Mouse (Mus musculus) bone marrow macrophage, adult 2 months (primary cell): ENCODE measurements around the gene Pik3r1. TPM values are rescaled to one million over a fixed set of nuclear protein-coding genes. Genes with fewer than 3 reads are reported as not detected.

Experiments
- H3K27ac ChIP-seq: 2 replicates; pipeline ENCODE4 v1.5.1; 2012; ENCODE audit warnings: low read depth, low read length; ENCODE audit not compliant: insufficient read depth
- H3K4me1 ChIP-seq: 2 replicates; pipeline ENCODE4 v1.6.1; 2012; ENCODE audit warnings: low read length; ENCODE audit not compliant: control insufficient read depth, insufficient read depth
- H3K4me3 ChIP-seq: 2 replicates; pipeline ENCODE4 v1.5.1; 2012; ENCODE audit warnings: mild to moderate bottlenecking, low read length, moderate library complexity; ENCODE audit not compliant: insufficient read depth
- CTCF ChIP-seq: IDR thresholded peaks from 2 replicates; pipeline ENCODE4 v1.5.1; 2012; ENCODE audit warnings: low read depth, mild to moderate bottlenecking, low read length, moderate library complexity
- POLR2A ChIP-seq: IDR thresholded peaks from 2 replicates; pipeline ENCODE4 v1.6.1; 2012; ENCODE audit warnings: mild to moderate bottlenecking, low read depth, low read length, borderline replicate concordance
- polyA plus RNA-seq: library from polyadenylated mRNA; stranded (reverse); fragments of >200 nt; gene quantifications from 2 replicates; pipeline ENCODE4 v1.2.4, GENCODE M21; 2012; ENCODE audit not compliant: missing spikeins, insufficient read depth, insufficient read length

Pik3r1 gene
- polyA plus RNA-seq, 1 experiment: 52.5 TPM

DNA sequence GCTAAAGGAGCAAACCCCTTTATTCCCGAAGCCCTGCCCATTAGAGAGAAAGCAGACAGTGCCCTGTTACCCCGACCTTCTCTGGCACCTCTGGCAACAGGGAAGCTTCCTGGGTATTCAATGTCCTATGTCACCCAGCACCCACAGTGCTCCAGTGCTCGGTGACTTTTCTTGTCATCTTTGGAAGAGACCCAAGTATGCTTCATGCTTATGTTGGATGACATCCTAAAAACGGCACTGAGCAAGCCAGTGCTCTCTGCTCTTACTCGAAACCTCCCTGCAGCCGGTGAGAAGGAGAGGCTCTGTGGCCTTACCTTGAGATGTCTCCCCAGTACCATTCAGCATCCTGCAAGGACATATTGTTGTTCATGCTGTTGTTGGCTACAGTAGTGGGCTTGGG, 77.8 kb downstream of the Pik3r1 start:
- H3K27ac ChIP-seq: no peak overlapping the region
- peaks cover 19% of the 10 kb centered on the region for H3K4me1 ChIP-seq
- no peak overlapping the region for H3K4me3 ChIP-seq
- no peak for TF ChIP-seq POLR2A
- no peak for TF ChIP-seq CTCF

DNA sequence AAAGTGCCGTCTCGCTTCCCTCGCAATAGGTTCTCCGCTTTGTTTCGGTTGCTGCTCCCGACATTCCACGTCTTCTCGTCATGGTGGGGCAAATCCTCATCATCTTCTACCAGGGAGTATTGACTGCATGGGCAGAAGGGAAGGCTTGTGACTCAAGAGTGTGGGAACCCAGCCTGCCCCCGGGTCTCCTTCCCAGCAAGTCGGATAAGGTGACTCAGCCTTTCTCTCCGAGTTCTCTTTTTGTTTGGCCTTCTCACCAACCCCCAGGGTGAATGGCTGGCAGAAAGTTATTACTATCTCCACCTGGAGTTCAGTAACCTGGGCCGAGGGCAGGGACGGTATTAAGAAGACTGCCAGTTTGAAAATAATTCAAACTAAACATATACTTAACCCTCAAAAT, 81.8 kb downstream of the Pik3r1 start:
- H3K4me1 ChIP-seq: peaks cover 6% of the 10 kb centered on the region; the same call in 1 of the 2 replicates
- TF ChIP-seq POLR2A: no peak
- no peak for TF ChIP-seq CTCF
- H3K27ac ChIP-seq: no peak overlapping the region
- no peak overlapping the region for H3K4me3 ChIP-seq

DNA sequence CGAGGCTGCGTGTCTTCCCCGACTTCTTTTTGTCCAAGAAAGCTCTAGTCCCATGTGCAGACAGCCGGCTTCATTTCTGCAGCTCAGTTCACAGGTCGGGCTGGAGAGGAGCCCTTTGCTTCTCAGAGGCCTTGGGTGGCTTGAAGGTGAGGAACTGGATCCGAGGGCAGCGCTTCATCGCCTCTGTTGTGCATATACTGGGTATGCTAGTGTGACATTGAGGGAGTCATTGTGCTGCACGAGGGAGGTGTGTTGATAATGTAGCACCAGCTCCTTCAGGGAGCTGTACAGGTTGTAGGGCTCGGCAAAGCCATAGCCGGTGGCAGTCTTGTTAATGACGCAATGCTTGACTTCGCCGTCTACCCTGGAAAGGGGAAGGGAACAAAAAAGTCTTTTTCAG, 83.3 kb downstream of the Pik3r1 start:
- Histone ChIP-seq H3K27ac (no peak overlapping the region), H3K4me1 (no peaks in the 10 kb centered on the region), H3K4me3 (no peak overlapping the region)
- TF ChIP-seq POLR2A (no peak), CTCF (no peak)

DNA sequence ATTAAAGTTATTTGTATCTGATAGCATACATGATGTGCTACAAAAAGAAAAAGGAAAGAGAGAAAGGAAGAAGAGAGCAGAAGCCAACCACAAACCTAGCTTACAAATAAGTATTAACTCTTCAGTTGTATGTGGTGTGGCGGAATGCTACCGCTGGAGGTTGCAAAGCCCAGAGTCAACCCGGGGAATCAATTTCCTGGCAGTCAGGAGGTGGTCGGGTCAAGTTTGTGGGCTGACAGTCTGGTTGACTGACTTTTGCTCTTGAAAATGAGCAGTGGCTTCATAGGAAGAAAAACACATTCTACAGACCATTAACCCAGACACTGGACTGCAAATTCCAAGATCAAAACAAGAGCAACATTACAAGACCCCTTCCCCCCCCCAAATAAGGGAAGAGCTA, 85.6 kb downstream of the Pik3r1 start:
- TF ChIP-seq CTCF: no peak
- TF ChIP-seq POLR2A: no peak
- H3K4me1 ChIP-seq: no peaks in the 10 kb centered on the region
- H3K27ac ChIP-seq: no peak overlapping the region
- no peak overlapping the region for H3K4me3 ChIP-seq

DNA sequence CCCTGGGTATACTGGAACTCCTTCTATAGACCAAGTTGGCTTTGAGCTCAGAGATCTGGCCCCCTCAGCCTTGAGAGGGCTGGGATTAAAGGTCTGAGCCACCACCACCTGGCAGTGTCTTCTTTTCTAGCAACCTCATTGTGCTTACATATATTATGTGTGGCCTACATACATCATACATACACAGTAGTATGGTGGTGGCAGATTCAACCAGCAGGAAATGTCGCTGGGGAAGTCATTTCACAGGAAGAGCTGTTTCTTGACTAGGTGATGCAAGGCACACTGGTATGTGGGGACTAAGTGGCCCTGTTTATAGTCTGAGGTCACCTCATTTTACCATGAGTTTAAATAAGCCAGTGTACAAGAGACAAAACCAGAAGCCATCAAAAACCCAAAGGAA, 87.9 kb downstream of the Pik3r1 start:
- Histone ChIP-seq H3K4me1 (no peaks in the 10 kb centered on the region), H3K27ac (no peak overlapping the region), H3K4me3 (no peak overlapping the region)
- TF ChIP-seq POLR2A: no peak
- TF ChIP-seq CTCF: no peak

DNA sequence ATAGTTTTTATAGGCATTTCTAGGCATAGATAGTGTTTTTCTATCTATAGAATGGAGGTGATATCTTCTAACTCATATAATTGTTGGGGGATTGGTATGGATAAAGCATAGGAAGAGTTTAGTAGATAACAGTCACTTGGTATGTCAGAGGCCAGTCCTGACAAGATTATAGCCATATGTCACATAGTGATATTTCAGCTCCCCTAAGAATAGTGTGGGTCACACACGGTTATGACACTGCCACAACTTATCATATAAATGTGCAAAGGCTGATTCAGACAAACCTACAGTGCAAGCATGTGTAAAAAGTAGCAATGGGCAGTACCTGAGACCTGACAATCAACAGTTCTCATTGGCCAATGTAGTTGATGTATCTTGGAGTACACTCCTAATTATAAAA, 89.0 kb downstream of the Pik3r1 start:
- TF ChIP-seq CTCF (no peak), POLR2A (no peak)

DNA sequence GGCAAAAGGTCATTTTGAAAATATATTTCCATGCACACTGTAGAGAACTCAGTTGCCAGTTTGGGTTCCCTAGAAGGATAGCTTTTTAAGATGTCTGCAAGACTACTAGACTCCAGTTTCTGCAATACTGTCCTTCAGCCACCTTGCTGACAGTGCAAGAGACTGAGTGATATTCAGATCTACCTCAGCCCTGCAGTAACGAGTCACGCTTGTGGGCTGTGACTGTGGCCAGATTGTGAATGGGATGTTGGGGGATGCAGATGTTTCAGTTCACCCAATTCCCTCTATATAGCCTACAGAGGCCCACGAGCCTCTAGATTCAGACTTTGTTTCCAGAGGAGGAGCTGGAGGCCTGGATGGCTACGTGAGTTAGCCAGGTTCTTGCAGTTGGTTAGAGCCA, 90.0 kb downstream of the Pik3r1 start:
- TF ChIP-seq CTCF (no peak), POLR2A (no peak)
- no peak overlapping the region for H3K27ac ChIP-seq
- H3K4me3 ChIP-seq: no peak overlapping the region
- no peaks in the 10 kb centered on the region for H3K4me1 ChIP-seq

More for the DNA sequence above, 89.0 kb downstream of the Pik3r1 start:
- Histone ChIP-seq H3K4me3 (no peak overlapping the region), H3K27ac (no peak overlapping the region), H3K4me1 (no peaks in the 10 kb centered on the region)

DNA sequence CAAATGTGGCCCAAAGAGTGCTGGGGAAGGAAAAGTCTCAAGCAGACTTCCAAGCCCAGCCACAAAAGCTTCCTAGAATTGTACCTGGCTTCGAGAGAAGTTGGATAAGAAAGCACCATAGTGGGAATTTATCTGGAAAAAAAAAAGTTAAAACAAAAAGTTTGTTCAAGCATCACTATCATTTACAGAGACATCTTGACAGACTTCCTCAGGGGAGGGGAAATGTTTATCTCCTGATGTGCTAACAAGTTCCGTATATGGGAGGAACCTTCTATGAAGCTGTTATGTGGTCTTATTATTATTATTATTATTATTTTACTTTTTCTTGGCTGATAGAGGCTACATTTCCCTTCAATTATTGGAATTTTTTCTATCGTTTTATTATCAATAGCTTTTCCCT, 94.1 kb downstream of the Pik3r1 start:
- no peak overlapping the region for H3K4me3 ChIP-seq
- H3K4me1 ChIP-seq: no peaks in the 10 kb centered on the region
- H3K27ac ChIP-seq: no peak overlapping the region
- TF ChIP-seq POLR2A (no peak), CTCF (no peak)

DNA sequence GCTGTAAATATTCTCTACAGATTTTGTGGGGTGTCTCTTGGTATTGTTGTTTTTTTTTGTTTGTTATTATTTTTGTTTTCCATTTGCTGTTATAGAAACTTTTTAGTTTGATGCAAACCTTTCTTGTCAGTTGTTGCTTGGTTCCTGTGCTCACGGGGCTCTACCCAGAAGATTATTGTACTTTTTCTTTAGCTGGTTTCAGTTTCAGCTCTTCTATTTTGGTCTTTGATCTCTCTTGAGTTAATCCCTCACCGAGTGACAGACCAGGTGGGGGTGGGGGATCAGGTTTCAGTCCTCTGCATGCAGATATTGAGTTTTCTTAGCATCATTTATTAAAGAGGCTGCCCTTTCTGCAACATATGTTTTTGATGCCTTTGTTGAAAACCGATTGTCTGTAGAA, 99.2 kb downstream of the Pik3r1 start:
- no peak overlapping the region for H3K27ac ChIP-seq
- TF ChIP-seq CTCF: no peak
- TF ChIP-seq POLR2A: no peak
- H3K4me3 ChIP-seq: no peak overlapping the region
- H3K4me1 ChIP-seq: peaks cover 5% of the 10 kb centered on the region

DNA sequence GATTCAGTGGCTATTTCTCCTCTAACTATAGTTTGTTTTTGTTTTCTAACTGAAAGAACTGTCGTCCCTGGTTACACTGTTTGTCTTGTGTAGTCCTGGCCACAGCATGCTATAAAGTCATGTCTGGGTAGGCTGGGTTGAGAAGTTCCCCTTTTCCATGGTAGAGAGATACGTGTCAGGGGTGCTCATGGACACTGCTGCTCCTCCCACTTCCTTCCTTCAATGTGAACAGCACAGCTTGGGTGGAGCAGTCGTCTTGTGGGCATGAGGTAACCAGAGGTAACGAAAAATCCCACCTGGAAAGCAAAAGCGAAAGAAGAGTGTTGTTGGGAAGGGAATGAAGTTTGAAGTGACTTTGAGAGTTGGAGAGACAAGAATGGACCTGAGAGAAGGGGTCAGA, 104.0 kb downstream of the Pik3r1 start:
- peak overlapping the region; percentile 50 for H3K4me3 ChIP-seq
- peaks cover 16% of the 10 kb centered on the region for H3K4me1 ChIP-seq
- TF ChIP-seq POLR2A (no peak), CTCF (no peak)
- H3K27ac ChIP-seq: 0 out of 2 replicates have a peak overlapping the region, but pooled peaks have one; percentile 11

DNA sequence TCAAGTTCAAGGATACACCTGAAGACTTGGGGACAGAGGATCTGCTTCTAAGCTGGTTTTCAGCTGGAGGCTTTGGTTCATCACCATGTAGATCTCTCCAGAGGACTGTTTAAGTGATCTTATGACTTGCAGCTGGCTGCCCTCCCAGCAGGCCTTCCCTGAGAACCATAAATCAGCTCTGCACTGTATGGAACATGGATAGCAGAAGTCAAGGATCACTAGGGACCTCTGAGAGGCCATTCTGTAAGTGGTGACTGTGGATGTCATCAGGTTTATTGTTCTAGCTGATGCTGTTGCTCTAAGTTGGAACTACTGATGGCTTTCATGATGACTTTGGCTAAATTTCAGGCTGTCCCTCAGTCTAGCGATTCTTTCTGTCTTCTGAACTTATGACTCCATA, 105.1 kb downstream of the Pik3r1 start:
- TF ChIP-seq POLR2A (no peak), CTCF (no peak)
- Histone ChIP-seq H3K4me1 (peaks cover 25% of the 10 kb centered on the region), H3K27ac (no peak overlapping the region), H3K4me3 (no peak overlapping the region)

DNA sequence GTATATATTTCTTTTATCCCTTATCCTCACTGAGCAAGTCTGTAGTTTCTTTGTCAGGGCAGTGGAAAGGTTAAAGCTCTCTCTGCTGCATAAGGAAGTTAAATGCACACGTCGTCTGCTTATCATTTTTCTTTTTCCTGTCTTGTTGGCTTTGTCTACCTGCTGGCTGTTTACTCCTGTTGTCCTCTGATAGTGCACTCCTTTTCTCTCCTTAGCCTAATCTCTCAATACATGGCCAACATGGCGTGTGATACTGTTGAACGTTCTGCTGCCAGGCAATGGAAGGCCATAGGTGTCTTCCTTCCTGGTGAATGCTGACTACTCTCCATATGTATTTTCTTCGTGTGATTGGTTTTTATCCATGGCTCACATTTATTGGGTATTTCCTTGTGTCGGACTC, 106.5 kb downstream of the Pik3r1 start:
- H3K4me1 ChIP-seq: peaks cover 32% of the 10 kb centered on the region
- H3K4me3 ChIP-seq: no peak overlapping the region
- no peak for TF ChIP-seq POLR2A
- TF ChIP-seq CTCF: no peak
- H3K27ac ChIP-seq: no peak overlapping the region
